In genomic region chr2:101679164-101679784, GRCm38 (mm10) we compare ENCODE assay signal across 8 mouse cellular contexts. TPM values are rescaled to one million over a fixed set of nuclear protein-coding genes. Genes with fewer than 3 reads are reported as not detected.
DNase-seq lines count a peak whose midpoint lies in the region; TF ChIP-seq lines count a peak whose summit lies in the region.

No protein-coding gene starts in this region.

- no peak for TF ChIP-seq CTCF in lung, adult 2 months (IDR thresholded peaks at IDR 0.05; ENCODE audit: insufficient read depth, low read length)

- intact Hi-C loops in heart, postnatal 10 days (cut with DNase I), result no loop called here

- peaks cover 11% of the 10 kb centered on the region for H3K4me1 ChIP-seq in lung, adult 2 months (ENCODE audit: control insufficient read depth, insufficient read depth, low read length)

- H3K4me3 ChIP-seq in lung, adult 2 months (replicated peaks; ENCODE audit: extremely low read depth, low read depth, low read length), result peak overlapping the region; percentile 81

- peak; percentile 9 to 18 for DNase-seq in spleen, postnatal 10 days (ENCODE audit: low spot score in 2 of 2)
- no peak for DNase-seq in spleen, postnatal 14 days (ENCODE audit: low spot score in 2 of 2)
- peak; percentile 73 for DNase-seq in c-Kit-positive CD71-positive TER-119-negative erythroid progenitor cells, embryonic 14.5 days (ENCODE audit: low read depth)
- peak; percentile 7 to 15 for DNase-seq in heart, postnatal 10 days
- DNase-seq in lung, adult 2 months, result no peak
- peak; percentile 37 for DNase-seq in retina, postnatal 1 day
- no peak for DNase-seq in right cerebral cortex, postnatal 36 days (ENCODE audit: low spot score in 2 of 2)
- DNase-seq in cerebellum, postnatal 14 days, result no peak

- TF ChIP-seq POLR2A in lung, adult 2 months (IDR thresholded peaks at IDR 0.05; ENCODE audit: borderline replicate concordance, extremely low read depth, low read depth, low read length), result no peak

- 3% methylated on average over 15 of the region's 15 CpGs for WGBS in lung, adult 2 months

RNA-seq across cellular contexts. Expression of gene Traf6, which starts 1.0 kb away (rescaled TPM):
- 10 to 100 TPM; 13.5 to 14.5 TPM for total RNA-seq in heart, postnatal 10 days (2021)
- polyA plus RNA-seq in lung, adult 2 months (2012; rRNA removed), result 9.7 and 12.5 TPM in 2 replicates

RNA-seq across cellular contexts. Expression of gene B230118H07Rik, which starts 29.9 kb away (rescaled TPM):
- 10 to 100 TPM; 54.1 to 59.9 TPM for total RNA-seq in heart, postnatal 10 days (2021)
- polyA plus RNA-seq in lung, adult 2 months (2012; rRNA removed), result 1.5 and 3.3 TPM in 2 replicates

RNA-seq across cellular contexts. Expression of gene Rag1, which starts 30.0 kb away (rescaled TPM):
- 1 to 10 TPM in 1 of 2 experiments, under 1 TPM in 1; 0.94 to 2.4 TPM for total RNA-seq in heart, postnatal 10 days (2021)
- 0.02 TPM in 1 of 2 replicates, not detected in the other for polyA plus RNA-seq in lung, adult 2 months (2012; rRNA removed)

RNA-seq across cellular contexts. Expression of gene Rag2, which starts 54.8 kb away (rescaled TPM):
- under 1 TPM; 0.12 to 0.17 TPM for total RNA-seq in heart, postnatal 10 days (2021)
- polyA plus RNA-seq in lung, adult 2 months (2012; rRNA removed), result not detected in 2 replicates

Comparison
In these comparisons a context has a peak if more than half of its experiments do, and no peak if none do; other contexts are left out.
1. DNase-seq: peak in spleen, postnatal 10 days (2 of 2), c-Kit-positive CD71-positive TER-119-negative erythroid progenitor cells, embryonic 14.5 days (single experiment), heart, postnatal 10 days (2 of 2) and retina, postnatal 1 day (single experiment); none in spleen, postnatal 14 days (0 of 2), lung, adult 2 months (single experiment), right cerebral cortex, postnatal 36 days (0 of 2) and cerebellum, postnatal 14 days (0 of 2).